Mouse (Mus musculus) small intestine, adult 2 months (tissue): Measurements from ENCODE around the gene Nav2. TPM values are rescaled to one million over a fixed set of nuclear protein-coding genes. Genes with fewer than 3 reads are reported as not detected.

ENCODE experiments used
- H3K27ac ChIP-seq: fragments of 200-500 bp; 2 replicates; pipeline ENCODE4 v1.5.1; 2012; ENCODE audit warnings: low read depth, low read length, control low read depth, inconsistent platforms; ENCODE audit not compliant: insufficient read depth
- H3K27me3 ChIP-seq: fragments of 200-500 bp; 2 replicates; pipeline ENCODE4 v1.6.1; 2012; ENCODE audit warnings: mild to moderate bottlenecking, moderate library complexity, low read length, inconsistent platforms; ENCODE audit not compliant: control insufficient read depth, insufficient read depth
- H3K36me3 ChIP-seq: fragments of 200-500 bp; 2 replicates; pipeline ENCODE4 v1.6.1; 2012; ENCODE audit warnings: mild to moderate bottlenecking, low read length, control low read depth, inconsistent platforms; ENCODE audit not compliant: control insufficient read depth, insufficient read depth
- H3K4me1 ChIP-seq: fragments of 200-500 bp; 2 replicates; pipeline ENCODE4 v1.6.1; 2012; ENCODE audit warnings: low read length, inconsistent platforms, mixed read lengths; ENCODE audit not compliant: control insufficient read depth, insufficient read depth, insufficient read length
- H3K4me3 ChIP-seq: fragments of 200-500 bp; 2 replicates; pipeline ENCODE4 v1.5.1; 2012; ENCODE audit warnings: low read depth, mild to moderate bottlenecking, control low read depth, inconsistent platforms, low read length, moderate library complexity
- CTCF ChIP-seq: fragments of 200-500 bp; IDR thresholded peaks from 2 replicates; pipeline ENCODE4 v1.5.1; 2012; ENCODE audit warnings: low read depth, mild to moderate bottlenecking, control low read depth, inconsistent platforms, low read length, moderate library complexity, mixed read lengths; ENCODE audit not compliant: insufficient replicate concordance, insufficient read length; ENCODE audit errors: extremely low read depth
- POLR2A ChIP-seq: fragments of 200-500 bp; IDR thresholded peaks from 2 replicates; pipeline ENCODE4 v1.6.1; 2012; ENCODE audit warnings: low read depth, mild to moderate bottlenecking, control low read depth, inconsistent platforms, low read length, moderate library complexity
- WGBS: fragments of 180-500 bp; shearing (Covaris S2); methylation state at CpG from one replicate; pipeline ENCODE4 v1.1.7; 2018; 5-methylcytosine and 5-hydroxymethylcytosine counted together
- polyA plus RNA-seq: library from polyadenylated mRNA; depleted of rRNA; stranded (reverse); fragments of >200 nt; gene quantifications from 2 replicates; pipeline ENCODE4 v1.2.3, GENCODE M21; 2012

The Nav2 gene
- polyA plus RNA-seq, 1 experiment = 8.5 TPM

DNA sequence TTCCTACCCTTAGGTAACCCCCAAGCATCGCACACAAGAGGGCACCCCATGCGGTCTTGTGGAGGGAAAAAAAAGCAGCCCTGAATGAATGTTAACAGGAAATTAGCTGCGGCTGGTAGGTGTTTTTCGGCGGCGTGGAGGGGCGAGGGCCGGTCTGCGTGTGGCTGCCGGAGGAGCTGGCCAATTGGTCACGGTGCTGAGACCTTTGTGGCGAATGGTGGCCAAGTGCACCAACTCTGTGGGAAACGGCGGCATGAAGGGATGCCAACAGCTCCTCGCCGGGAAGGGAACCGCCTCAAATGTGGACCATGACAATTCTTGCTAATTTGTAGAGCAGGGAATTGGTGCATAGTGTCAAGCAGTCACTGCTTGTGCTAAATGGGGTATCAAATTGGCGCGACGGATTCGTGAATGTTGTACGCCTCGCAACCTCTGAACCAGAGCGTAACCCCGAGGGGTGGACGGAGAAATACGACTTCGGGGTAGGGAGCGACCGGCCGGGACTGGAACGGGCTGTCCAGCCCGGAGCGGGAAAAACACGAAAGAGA lies 726.6 kb downstream of the Nav2 start:
- 3% methylated on average over 35 of the region's 35 CpGs for WGBS
- H3K4me3 ChIP-seq = no peak overlapping the region
- no peaks in the 10 kb centered on the region for H3K36me3 ChIP-seq
- no peak overlapping the region for H3K27ac ChIP-seq
- peaks cover 5% of the 10 kb centered on the region for H3K4me1 ChIP-seq
- TF ChIP-seq POLR2A = no peak
- no peak for TF ChIP-seq CTCF
- H3K27me3 ChIP-seq = peaks cover 82% of the 10 kb centered on the region

DNA sequence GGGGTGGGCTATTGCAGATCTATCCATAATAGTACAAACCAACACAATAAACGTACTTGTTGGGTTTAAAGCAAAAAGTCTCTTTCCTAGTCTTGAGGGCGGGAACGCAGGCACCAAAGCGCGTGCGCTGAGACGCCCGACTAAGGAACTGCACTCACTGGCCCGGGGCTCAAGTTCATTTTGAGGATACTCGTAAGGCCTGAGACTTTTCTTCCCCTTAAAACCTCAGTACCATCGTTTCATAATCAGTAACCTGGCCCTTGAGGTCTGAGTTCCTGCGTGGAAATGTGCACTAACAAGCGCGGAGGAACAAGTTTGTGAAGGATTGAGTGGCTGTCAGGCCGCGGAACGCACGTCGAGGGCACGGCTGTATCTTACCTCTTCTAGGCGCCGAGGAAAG lies 727.5 kb downstream of the Nav2 start:
- H3K27me3 ChIP-seq = peaks cover 77% of the 10 kb centered on the region
- no peak overlapping the region for H3K4me3 ChIP-seq
- no peaks in the 10 kb centered on the region for H3K36me3 ChIP-seq
- H3K27ac ChIP-seq = no peak overlapping the region
- no peak for TF ChIP-seq CTCF
- peaks cover 5% of the 10 kb centered on the region for H3K4me1 ChIP-seq
- 6% methylated on average over 22 of the region's 22 CpGs for WGBS

DNA sequence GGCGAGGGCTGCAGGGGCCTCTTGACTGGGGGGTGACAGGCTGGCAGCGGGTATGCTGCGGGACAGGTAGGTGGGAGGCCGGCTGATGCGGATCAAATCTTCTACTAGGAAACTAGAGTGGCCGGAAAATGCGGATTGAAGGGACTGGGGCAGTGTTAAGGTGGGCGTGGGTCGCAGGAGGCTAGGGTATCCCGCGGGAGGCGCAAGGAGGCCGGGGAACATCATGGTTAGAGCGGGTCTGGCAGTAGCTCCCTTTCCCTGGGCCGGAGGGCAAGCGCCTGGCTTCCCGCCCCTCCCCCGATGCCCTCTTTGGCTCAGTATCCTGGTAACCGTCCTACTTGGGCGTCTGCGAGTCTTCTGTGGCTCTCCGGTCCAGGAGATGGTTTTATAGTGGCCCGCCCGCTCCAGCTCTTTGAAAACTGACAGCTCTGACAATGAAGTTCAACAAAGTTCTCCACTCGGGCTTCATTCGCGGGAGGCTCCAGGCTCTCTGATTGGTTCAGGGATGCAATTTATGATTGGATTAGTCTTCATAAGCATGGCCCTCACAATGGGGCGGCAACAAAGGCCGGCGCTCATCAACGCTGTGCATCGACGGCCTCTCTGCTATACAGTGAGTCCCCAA lies 728.1 kb downstream of the Nav2 start, which contains the start of gene Dbx1:
Gene Dbx1, minus strand, starts transcription at position 359 of the 625 bp plus-strand sequence.
- peaks cover 75% of the 10 kb centered on the region for H3K27me3 ChIP-seq
- peaks cover 5% of the 10 kb centered on the region for H3K4me1 ChIP-seq

DNA sequence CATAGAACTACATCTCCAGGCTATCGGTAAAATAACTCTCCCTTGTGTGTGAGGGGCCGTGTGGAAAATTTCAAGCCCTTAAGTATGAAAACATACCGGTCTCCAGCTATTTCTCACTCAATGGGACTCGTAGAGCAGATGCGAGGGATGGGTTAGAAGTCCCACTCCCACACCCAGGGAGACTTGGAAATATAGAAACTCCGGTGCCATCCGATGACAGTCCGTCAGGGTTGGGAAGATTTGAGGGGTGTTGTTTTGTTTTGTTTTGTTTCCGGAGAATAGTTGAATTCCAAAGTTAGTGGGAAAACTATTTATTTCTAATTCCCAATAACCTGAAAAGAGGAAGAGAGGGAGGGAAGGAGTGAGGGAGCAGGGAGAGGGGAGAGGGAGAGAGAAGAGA lies 728.8 kb downstream of the Nav2 start:
- H3K36me3 ChIP-seq = no peaks in the 10 kb centered on the region
- no peak for TF ChIP-seq CTCF
- no peak for TF ChIP-seq POLR2A
- peaks cover 73% of the 10 kb centered on the region for H3K27me3 ChIP-seq
- no peak overlapping the region for H3K27ac ChIP-seq
- peaks cover 5% of the 10 kb centered on the region for H3K4me1 ChIP-seq
- H3K4me3 ChIP-seq = no peak overlapping the region
- 7% methylated on average over 9 of the region's 9 CpGs for WGBS

More for the DNA sequence above, 728.1 kb downstream of the Nav2 start, which contains the start of gene Dbx1:
- no peaks in the 10 kb centered on the region for H3K36me3 ChIP-seq
- H3K4me3 ChIP-seq = no peak within 1 kb of the TSS
- TF ChIP-seq CTCF (no peak), POLR2A (no peak)
- WGBS = 5% methylated on average over 30 of the region's 33 CpGs
- H3K27ac ChIP-seq = no peak within 1 kb of the TSS

DNA sequence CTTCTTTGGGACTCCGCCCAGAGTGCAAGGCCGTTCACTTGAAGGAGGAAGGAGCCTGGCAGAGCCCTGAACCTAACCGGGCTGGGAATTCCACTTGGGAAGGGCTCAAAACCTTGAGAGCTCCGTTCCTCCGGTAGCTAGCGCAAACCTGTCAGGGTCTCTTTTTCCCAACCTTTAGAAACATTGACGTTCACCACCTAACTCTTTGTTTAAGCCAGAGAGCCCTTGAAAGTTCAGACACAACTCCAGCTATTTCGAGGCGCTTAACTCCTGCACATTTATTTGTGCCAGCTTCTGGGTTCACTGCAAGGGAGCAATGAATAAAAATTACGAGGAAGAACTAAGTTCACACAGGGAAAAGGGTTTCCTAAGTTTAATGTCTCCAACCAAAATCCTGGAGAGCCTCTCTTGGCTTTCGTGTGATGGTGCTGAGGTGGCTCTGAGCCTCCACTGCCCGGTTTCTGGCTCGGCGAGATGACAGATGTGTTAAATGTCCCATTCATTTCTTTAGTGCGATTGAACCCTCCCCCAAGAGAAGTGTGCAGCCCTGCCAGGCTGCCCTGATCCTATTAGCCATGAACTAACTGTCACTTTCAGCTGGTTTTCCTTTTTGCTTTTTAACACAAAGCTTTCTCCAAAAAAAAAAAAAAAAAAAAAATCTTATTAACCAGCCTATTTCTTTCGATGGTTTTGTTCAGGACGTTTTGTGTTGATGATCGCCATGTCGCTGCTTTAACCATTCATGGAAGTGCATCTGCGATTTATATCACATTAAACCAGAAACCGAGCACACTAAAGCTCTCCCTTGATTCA lies 729.5 kb downstream of the Nav2 start:
- H3K27me3 ChIP-seq = peaks cover 66% of the 10 kb centered on the region
- no peak overlapping the region for H3K27ac ChIP-seq
- no peaks in the 10 kb centered on the region for H3K36me3 ChIP-seq
- H3K4me3 ChIP-seq = no peak overlapping the region
- WGBS = 7% methylated on average over 21 of the region's 21 CpGs
- H3K4me1 ChIP-seq = peaks cover 5% of the 10 kb centered on the region
- no peak for TF ChIP-seq POLR2A

DNA sequence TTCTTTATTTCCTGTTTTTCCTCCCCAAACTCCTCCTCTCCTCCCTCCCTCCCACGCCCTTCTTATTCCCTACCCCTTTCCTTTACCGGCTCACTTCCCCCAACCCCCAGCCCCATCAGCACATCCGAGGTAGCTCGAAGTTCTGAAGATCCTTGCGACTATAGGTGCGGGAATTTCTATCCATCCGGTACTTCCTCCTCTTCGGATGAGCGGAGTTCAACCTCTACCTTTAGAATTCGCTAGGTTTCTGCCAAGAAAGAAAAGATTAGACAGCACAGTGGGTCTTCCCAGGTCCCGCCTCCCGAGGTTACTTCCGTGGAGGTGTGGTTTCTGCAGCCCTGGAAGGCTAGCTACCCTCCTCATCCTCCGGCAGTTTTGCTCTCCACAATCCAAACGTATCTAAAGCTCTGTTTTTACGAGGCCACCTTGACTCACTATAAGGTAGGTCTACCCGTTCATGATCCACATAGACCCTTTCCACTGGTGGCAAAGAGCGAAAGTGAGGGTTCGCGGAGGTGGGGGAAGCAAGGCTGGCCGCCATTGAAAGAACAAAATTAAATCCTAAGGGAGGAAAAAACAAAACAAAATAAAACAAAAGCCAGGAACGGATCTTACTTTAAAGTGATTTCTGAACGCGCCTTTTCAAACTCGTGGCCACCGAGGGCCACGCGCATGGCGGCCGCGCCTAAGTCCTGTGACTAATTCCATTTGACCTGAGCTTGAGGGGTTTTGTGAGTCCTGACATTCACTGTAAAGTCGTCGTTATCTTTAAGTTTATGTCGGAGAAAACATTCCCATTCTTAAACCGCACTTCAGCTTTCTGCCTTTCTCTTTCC lies 730.6 kb downstream of the Nav2 start:
- Histone ChIP-seq H3K27ac (no peak overlapping the region), H3K27me3 (peaks cover 55% of the 10 kb centered on the region), H3K4me1 (no peaks in the 10 kb centered on the region; the same call in none of the 2 replicates), H3K36me3 (no peaks in the 10 kb centered on the region), H3K4me3 (no peak overlapping the region)
- WGBS = 12% methylated on average over 35 of the region's 35 CpGs
- TF ChIP-seq POLR2A (no peak), CTCF (no peak)
